Mouse (Mus musculus) heart, adult 2 months (tissue): Measurements from ENCODE around the gene Prl3c1. TPM values are rescaled to one million over a fixed set of nuclear protein-coding genes. Genes with fewer than 3 reads are reported as not detected.
"Not testable (repeated sequence)": the region's sequence is repeated elsewhere in the genome, so short reads cannot be mapped to it uniquely, and the experiment has no call there.

ENCODE experiments used
- DNase-seq, 2 experiments: peaks; one replicate each; pipeline ENCODE4 v3.0.0; 2021
- H3K27ac ChIP-seq: fragments of 200-600 bp; 2 replicates; pipeline ENCODE4 v1.8.1; 2022
- H3K27me3 ChIP-seq: fragments of 200-500 bp; 2 replicates; pipeline ENCODE4 v1.6.1; 2012; ENCODE audit warnings: mild to moderate bottlenecking, low read length, inconsistent platforms, mixed read lengths; ENCODE audit not compliant: control insufficient read depth, insufficient read depth
- H3K36me3 ChIP-seq: fragments of 200-500 bp; 2 replicates; pipeline ENCODE4 v1.6.1; 2012; ENCODE audit warnings: low read length, inconsistent platforms; ENCODE audit not compliant: control insufficient read depth, insufficient read depth
- H3K4me1 ChIP-seq: fragments of 200-500 bp; 2 replicates; pipeline ENCODE4 v1.6.1; 2011; ENCODE audit warnings: low read length; ENCODE audit not compliant: control insufficient read depth, insufficient read depth
- H3K4me3 ChIP-seq: fragments of 200-600 bp; 2 replicates; pipeline ENCODE4 v1.8.1; 2022
- H3K79me2 ChIP-seq: fragments of 200-500 bp; replicated peaks from 2 replicates; pipeline ENCODE4 v1.6.1; 2012; ENCODE audit warnings: mild to moderate bottlenecking, inconsistent platforms, low read length, moderate library complexity, mixed read lengths; ENCODE audit not compliant: control insufficient read depth, insufficient read depth
- H3K9ac ChIP-seq: fragments of 200-500 bp; 2 replicates; pipeline ENCODE4 v1.6.1; 2012; ENCODE audit warnings: low read depth, mild to moderate bottlenecking, control low read depth, inconsistent platforms, low read length, mixed read lengths
- CTCF ChIP-seq: fragments of 200-600 bp; IDR thresholded peaks from 2 replicates; pipeline ENCODE4 v1.8.1; 2022; ENCODE audit warnings: antibody characterized with exemption, mild to moderate bottlenecking, moderate library complexity
- EP300 ChIP-seq: fragments of 200-500 bp; IDR thresholded peaks from 2 replicates; pipeline ENCODE4 v1.6.1; 2011; ENCODE audit warnings: low read depth, low read length, control low read depth; ENCODE audit not compliant: insufficient read depth
- POLR2A ChIP-seq: fragments of 200-500 bp; IDR thresholded peaks from 2 replicates; pipeline ENCODE4 v1.6.1; 2011; ENCODE audit warnings: mild to moderate bottlenecking, low read depth, low read length, control low read depth; ENCODE audit not compliant: insufficient read depth
- WGBS: fragments of 180-500 bp; shearing (Covaris S2); methylation state at CpG from one replicate; pipeline ENCODE4 v1.1.7; 2018; 5-methylcytosine and 5-hydroxymethylcytosine counted together
- intact Hi-C: fragments of 180-260 bp; cut with DNase I; formaldehyde crosslinking; loops from one replicate; pipeline ENCODE4 v1.15.1; 2025
- long read RNA-seq: library from polyadenylated mRNA; stranded (forward); transcript quantifications from one replicate; pipeline ENCODE4 v2.0.0, GENCODE M21; 2021
- polyA plus RNA-seq: library from polyadenylated mRNA; depleted of rRNA; stranded (reverse); fragments of >200 nt; gene quantifications from 2 replicates; pipeline ENCODE4 v1.2.3, GENCODE M21; 2012; rRNA removed
- total RNA-seq, 2 experiments: library from RNA; stranded (reverse); gene quantifications; 2 replicates each; pipeline ENCODE4 v1.2.3; 2021

The Prl3c1 gene
- total RNA-seq, result not detected
- not detected in 2 replicates for polyA plus RNA-seq
- long read RNA-seq, result 0 reads

DNA sequence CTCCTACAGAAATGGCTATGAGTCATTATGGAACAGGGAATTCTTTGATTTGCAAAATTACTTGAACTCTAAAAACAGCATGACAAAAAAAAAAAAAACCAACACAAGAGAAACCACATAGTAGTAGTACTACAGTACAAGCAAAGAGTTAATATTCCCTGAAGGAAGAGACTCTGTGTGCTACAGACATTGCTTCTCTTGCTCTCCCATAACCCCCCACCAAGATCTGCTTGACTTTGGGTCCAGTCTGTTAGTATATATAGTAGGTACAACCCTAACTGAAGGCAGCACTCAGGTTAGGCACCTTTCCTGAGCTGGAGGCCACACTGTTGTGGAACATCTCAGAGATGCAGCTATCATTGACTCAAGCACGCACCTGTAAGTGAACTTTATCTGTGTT is at the start of gene Prl3c1:
Prl3c1 (plus strand) TSS at position 301 of the 400 bp plus-strand sequence.
- H3K36me3 ChIP-seq, result no peaks in the 10 kb centered on the region
- H3K27me3 ChIP-seq, result no peaks in the 10 kb centered on the region
- H3K9ac ChIP-seq, result no peak within 1 kb of the TSS
- no peak within 1 kb of the TSS for H3K27ac ChIP-seq
- TF ChIP-seq POLR2A (no peak), EP300 (no peak), CTCF (no peak)
- DNase-seq, result no peak
- intact Hi-C loops, result no loop called here
- no peak within 1 kb of the TSS for H3K4me3 ChIP-seq
- H3K4me1 ChIP-seq, result no peaks in the 10 kb centered on the region
- WGBS, result 76% methylated on average over 1 of the region's 1 CpGs
- no peaks in the 10 kb centered on the region for H3K79me2 ChIP-seq

DNA sequence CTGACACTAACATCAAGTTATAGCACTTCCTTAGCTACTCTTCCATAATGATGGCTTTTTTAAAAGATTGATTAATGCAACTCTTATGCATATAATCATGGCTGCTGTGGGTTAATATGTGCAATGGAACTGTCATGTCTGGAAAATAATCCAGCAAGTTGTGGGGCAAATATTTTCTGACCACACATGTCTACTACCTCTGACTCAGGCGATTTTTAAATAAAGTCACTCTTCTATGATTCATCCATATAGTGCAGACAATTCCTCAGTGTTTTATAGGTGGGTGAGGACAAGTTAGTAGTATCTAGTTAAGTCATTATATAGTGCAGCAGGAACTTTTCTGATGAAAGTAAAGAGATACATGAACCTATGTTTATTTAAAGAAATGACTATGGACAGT is 48.2 kb upstream of the Prl3c1 start:
- Histone ChIP-seq H3K79me2 (no peaks in the 10 kb centered on the region), H3K27ac (no peak overlapping the region), H3K4me3 (no peak overlapping the region), H3K27me3 (no peaks in the 10 kb centered on the region), H3K4me1 (no peaks in the 10 kb centered on the region), H3K36me3 (no peaks in the 10 kb centered on the region), H3K9ac (no peak overlapping the region)
- DNase-seq, result no peak
- intact Hi-C loops, result no loop called here
- 53% methylated on average over 1 of the region's 1 CpGs for WGBS
- TF ChIP-seq CTCF, result no peak
- no peak for TF ChIP-seq EP300
- TF ChIP-seq POLR2A, result no peak

DNA sequence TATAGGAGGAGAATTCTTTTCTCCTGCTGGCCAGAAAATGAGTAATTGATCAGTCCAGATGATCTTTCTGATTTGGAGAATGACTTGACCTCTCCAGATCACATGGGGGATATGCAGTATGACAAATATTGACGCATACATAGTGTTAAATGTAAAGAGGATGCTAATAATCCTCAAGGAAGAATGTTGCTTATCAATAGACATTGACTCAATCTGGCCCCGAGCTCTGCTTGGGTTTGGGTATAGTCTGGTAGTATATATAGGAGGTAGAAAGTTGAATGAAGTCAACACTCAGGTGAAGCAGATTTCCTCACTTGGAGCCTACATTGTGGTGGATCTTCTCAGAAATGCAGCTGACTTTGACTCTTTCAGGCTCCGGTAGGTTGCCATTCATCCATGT is 40.0 kb upstream of the Prl3c1 start, which contains the start of gene Prl3d3:
Prl3d3 (plus strand) TSS at position 301 of the 400 bp plus-strand sequence.
- H3K9ac ChIP-seq, H3K36me3 ChIP-seq, H3K4me1 ChIP-seq, intact Hi-C loops, H3K27ac ChIP-seq, H3K4me3 ChIP-seq, H3K27me3 ChIP-seq, DNase-seq, H3K79me2 ChIP-seq: not testable (repeated sequence)
- WGBS, result 80% methylated on average over 3 of the region's 3 CpGs

DNA sequence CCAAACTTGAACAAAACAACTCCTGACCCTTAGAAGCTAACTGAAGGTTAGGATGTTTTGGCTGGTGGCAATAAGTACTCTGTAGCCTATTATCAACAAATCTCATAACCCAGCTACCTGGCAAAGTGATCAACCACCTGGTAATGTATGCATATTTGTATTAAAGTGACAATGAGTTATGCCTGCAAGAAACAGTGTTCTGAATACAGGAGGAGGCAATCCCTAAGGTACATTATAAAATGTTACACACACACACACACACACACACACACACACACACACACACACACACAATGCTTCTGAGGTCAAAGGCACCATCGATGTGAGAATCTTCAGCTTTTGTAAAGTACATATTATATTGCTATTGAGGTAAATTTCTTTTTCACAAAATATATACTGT is 45.1 kb downstream of the Prl3c1 start, which contains the start of gene Prl3b1:
Prl3b1 (plus strand) TSS at position 301 of the 400 bp plus-strand sequence.
- Histone ChIP-seq H3K36me3 (no peaks in the 10 kb centered on the region), H3K4me1 (no peaks in the 10 kb centered on the region), H3K27me3 (no peaks in the 10 kb centered on the region), H3K4me3 (no peak within 1 kb of the TSS), H3K79me2 (no peaks in the 10 kb centered on the region), H3K9ac (no peak within 1 kb of the TSS), H3K27ac (no peak within 1 kb of the TSS)
- WGBS, result 100% methylated on average over 1 of the region's 1 CpGs
- intact Hi-C loops, result no loop called here
- no peak for DNase-seq
- TF ChIP-seq POLR2A (no peak), CTCF (no peak), EP300 (no peak)

Other genes with a start within 250 kb of the Prl3c1 start
- gene Prl, start 139.1 kb upstream of the Prl3c1 start, total RNA-seq, result not detected
- gene Prl, start 139.1 kb upstream of the Prl3c1 start, polyA plus RNA-seq, result not detected in 2 replicates
- not detected for gene Prl3d1, start 102.5 kb upstream of the Prl3c1 start, total RNA-seq
- not detected in 2 replicates for gene Prl3d1, start 102.5 kb upstream of the Prl3c1 start, polyA plus RNA-seq
- gene Prl3d2, start 75.0 kb upstream of the Prl3c1 start, total RNA-seq, result not detected
- not detected in 2 replicates for gene Prl3d2, start 75.0 kb upstream of the Prl3c1 start, polyA plus RNA-seq
- not detected for gene Prl3d3, start 39.9 kb upstream of the Prl3c1 start, total RNA-seq
- not detected in 2 replicates for gene Prl3d3, start 39.9 kb upstream of the Prl3c1 start, polyA plus RNA-seq
- not detected for gene Prl3b1, start 45.2 kb downstream of the Prl3c1 start, total RNA-seq
- gene Prl3b1, start 45.2 kb downstream of the Prl3c1 start, polyA plus RNA-seq, result not detected in 2 replicates
- gene Prl3a1, start 62.8 kb downstream of the Prl3c1 start, total RNA-seq, result not detected
- not detected in 2 replicates for gene Prl3a1, start 62.8 kb downstream of the Prl3c1 start, polyA plus RNA-seq
- gene Prl6a1, start 116.0 kb downstream of the Prl3c1 start, total RNA-seq, result not detected
- gene Prl6a1, start 116.0 kb downstream of the Prl3c1 start, polyA plus RNA-seq, result not detected in 2 replicates
- not detected for gene Prl8a2, start 149.0 kb downstream of the Prl3c1 start, total RNA-seq
- gene Prl8a2, start 149.0 kb downstream of the Prl3c1 start, polyA plus RNA-seq, result not detected in 2 replicates
- not detected for gene Prl2b1, start 194.2 kb downstream of the Prl3c1 start, total RNA-seq
- gene Prl2b1, start 194.2 kb downstream of the Prl3c1 start, polyA plus RNA-seq, result not detected in 2 replicates
- gene Prl8a6, start 242.0 kb downstream of the Prl3c1 start, total RNA-seq, result not detected
- gene Prl8a6, start 242.0 kb downstream of the Prl3c1 start, polyA plus RNA-seq, result not detected in 2 replicates